Mouse (Mus musculus) spleen, adult 2 months (tissue): Measurements from ENCODE around the gene Moap1.

Experiments used
- CTCF ChIP-seq: fragments of 200-500 bp; IDR thresholded peaks from 2 replicates; pipeline ENCODE4 v1.5.1; 2011; ENCODE audit warnings: mild to moderate bottlenecking, inconsistent platforms; ENCODE audit not compliant: insufficient read depth, insufficient read length, insufficient replicate concordance; ENCODE audit errors: extremely low read depth
- POLR2A ChIP-seq: fragments of 200-500 bp; IDR thresholded peaks from 2 replicates; pipeline ENCODE4 v1.6.1; 2011; ENCODE audit warnings: low read depth, low read length, inconsistent platforms

DNA sequence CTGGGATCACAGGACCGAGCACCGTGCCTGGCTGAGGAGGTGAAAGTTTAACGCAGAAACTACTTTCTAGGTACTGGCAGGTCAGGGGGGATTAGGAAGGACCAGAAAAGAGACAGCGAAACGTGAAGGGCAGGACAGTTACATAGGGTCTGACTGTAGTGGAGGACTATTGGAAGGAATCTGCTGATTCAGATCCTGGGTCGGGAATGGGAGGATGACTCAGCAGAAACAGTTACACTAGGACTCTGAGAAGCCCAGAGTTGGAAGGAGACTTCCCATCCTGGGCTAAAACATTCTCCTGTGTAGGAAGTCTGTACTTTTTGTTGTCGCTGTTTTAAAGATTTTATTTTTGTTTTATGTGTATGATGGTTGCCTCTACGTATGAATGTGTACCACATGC is 28.1 kb upstream of the Moap1 start:
- TF ChIP-seq CTCF, result no peak
- no peak for TF ChIP-seq POLR2A
